Mouse (Mus musculus) testis, adult 2 months (tissue): ENCODE measurements around the gene Dock1.

Experiments
- CTCF ChIP-seq: fragments of 200-500 bp; IDR thresholded peaks from 2 replicates; pipeline ENCODE4 v1.5.1; 2012; ENCODE audit warnings: low read depth, mild to moderate bottlenecking, inconsistent platforms, low read length, moderate library complexity; ENCODE audit not compliant: control insufficient read depth, insufficient read depth, insufficient replicate concordance
- POLR2A ChIP-seq: fragments of 200-500 bp; IDR thresholded peaks from 2 replicates; pipeline ENCODE4 v1.6.1; 2012; ENCODE audit warnings: low read depth, mild to moderate bottlenecking, inconsistent platforms, low read length, moderate library complexity; ENCODE audit not compliant: control insufficient read depth

- TF ChIP-seq CTCF: no peak
- TF ChIP-seq POLR2A: no peak
These were observed 523.7 kb downstream of the Dock1 start for GRCm38 (mm10) chr7:135194190-135194589.
